10 mouse cellular contexts compared by ENCODE assay signal in genomic region chr5:96999601-97000000, GRCm38 (mm10). TPM values are rescaled to one million over a fixed set of nuclear protein-coding genes. Genes with fewer than 3 reads are reported as not detected.
DNase-seq lines count a peak whose midpoint lies in the region; ATAC-seq and TF ChIP-seq lines count a peak whose summit lies in the region.
"Had no signal": no experiment of that assay in that cellular context is flagged by ENCODE, and none has a peak within 500 bp of the region (broad histone marks: within the 10 kb centered on the region; RNA-seq: fewer than 3 reads in every experiment).

No protein-coding gene starts in this region.

- no peak overlapping the region for H3K9ac ChIP-seq in kidney, postnatal 0 days (ENCODE audit: low read depth, low read length)
- H3K9ac ChIP-seq in hindbrain, embryonic 16.5 days (ENCODE audit: low read depth, low read length), result no peak overlapping the region
- H3K9ac ChIP-seq in midbrain, embryonic 15.5 days, result no peak overlapping the region

- 89% methylated on average over 7 of the region's 7 CpGs for WGBS in kidney, postnatal 0 days
- WGBS in embryonic facial prominence, embryonic 10.5 days, result 86% methylated on average over 7 of the region's 7 CpGs
- WGBS in hindbrain, embryonic 16.5 days, result 91% methylated on average over 7 of the region's 7 CpGs
- WGBS in midbrain, embryonic 15.5 days, result 84% methylated on average over 7 of the region's 7 CpGs

- TF ChIP-seq CTCF in kidney, postnatal 0 days (IDR thresholded peaks at IDR 0.05; ENCODE audit: low read depth), result no peak

- H3K27me3 ChIP-seq in kidney, postnatal 0 days (ENCODE audit: insufficient read depth, low read length), result no peaks in the 10 kb centered on the region
- no peaks in the 10 kb centered on the region for H3K27me3 ChIP-seq in embryonic facial prominence, embryonic 10.5 days (replicated peaks; ENCODE audit: low read depth, poor library complexity, severe bottlenecking)
- no peaks in the 10 kb centered on the region for H3K27me3 ChIP-seq in hindbrain, embryonic 16.5 days (replicated peaks; ENCODE audit: control insufficient read depth, insufficient read depth, low read length)
- H3K27me3 ChIP-seq in midbrain, embryonic 15.5 days (replicated peaks), result no peaks in the 10 kb centered on the region

- peaks cover 12% of the 10 kb centered on the region; the same call in 1 of the 2 replicates for H3K4me1 ChIP-seq in kidney, postnatal 0 days (replicated peaks; ENCODE audit: insufficient read depth, low read length)
- H3K4me1 ChIP-seq in embryonic facial prominence, embryonic 10.5 days, result peaks cover 50% of the 10 kb centered on the region
- peaks cover 19% of the 10 kb centered on the region for H3K4me1 ChIP-seq in hindbrain, embryonic 16.5 days (ENCODE audit: control insufficient read depth, insufficient read depth, low read depth, low read length)
- H3K4me1 ChIP-seq in midbrain, embryonic 15.5 days, result peaks cover 20% of the 10 kb centered on the region

- no peak for DNase-seq in kidney, postnatal 0 days (ENCODE audit: low spot score)
- DNase-seq in kidney, postnatal 10 days, result no peak
- no peak for DNase-seq in embryonic facial prominence, embryonic 10.5 days (ENCODE audit: low spot score)
- DNase-seq in spleen, postnatal 14 days (ENCODE audit: low spot score in 2 of 2), result no peak
- DNase-seq in layer of hippocampus, postnatal 10 days (ENCODE audit: low spot score in 2 of 2), result no peak
- DNase-seq in urinary bladder, adult 2 months (ENCODE audit: low spot score), result no peak
- DNase-seq: kidney, adult 18-20 months; thymus, adult 18-20 months had no signal

- no peak for ATAC-seq in kidney, postnatal 0 days (replicated peaks; ENCODE audit: low FRiP score, low read depth)
- ATAC-seq in hindbrain, embryonic 16.5 days, result no peak
- no peak for ATAC-seq in midbrain, embryonic 15.5 days (replicated peaks)

- no peak overlapping the region for H3K4me3 ChIP-seq in kidney, postnatal 0 days (replicated peaks; ENCODE audit: low read depth, low read length)
- H3K4me3 ChIP-seq in embryonic facial prominence, embryonic 10.5 days, result peak overlapping the region; percentile 92
- no peak overlapping the region for H3K4me3 ChIP-seq in hindbrain, embryonic 16.5 days (ENCODE audit: low read length)
- H3K4me3 ChIP-seq in midbrain, embryonic 15.5 days, result no peak overlapping the region

- peak overlapping the region; percentile 75 for H3K4me2 ChIP-seq in kidney, postnatal 0 days (ENCODE audit: low read length)
- H3K4me2 ChIP-seq in hindbrain, embryonic 16.5 days (ENCODE audit: low read length), result peak overlapping the region; percentile 85
- H3K4me2 ChIP-seq in midbrain, embryonic 15.5 days, result peak overlapping the region; percentile 83; the same call in 1 of the 2 replicates

- H3K27ac ChIP-seq in kidney, postnatal 0 days, result no peak overlapping the region
- no peak overlapping the region for H3K27ac ChIP-seq in embryonic facial prominence, embryonic 10.5 days (replicated peaks)
- no peak overlapping the region for H3K27ac ChIP-seq in hindbrain, embryonic 16.5 days (ENCODE audit: low read depth, low read length)
- no peak overlapping the region for H3K27ac ChIP-seq in midbrain, embryonic 15.5 days

- no peaks in the 10 kb centered on the region for H3K9me3 ChIP-seq in kidney, postnatal 0 days (replicated peaks; ENCODE audit: low read length)
- no peaks in the 10 kb centered on the region for H3K9me3 ChIP-seq in embryonic facial prominence, embryonic 10.5 days
- no peaks in the 10 kb centered on the region for H3K9me3 ChIP-seq in hindbrain, embryonic 16.5 days (ENCODE audit: control insufficient read depth, low read length)
- no peaks in the 10 kb centered on the region for H3K9me3 ChIP-seq in midbrain, embryonic 15.5 days

- H3K36me3 ChIP-seq in kidney, postnatal 0 days (ENCODE audit: insufficient read depth, low read length), result no peaks in the 10 kb centered on the region
- H3K36me3 ChIP-seq in embryonic facial prominence, embryonic 10.5 days (replicated peaks), result no peaks in the 10 kb centered on the region
- no peaks in the 10 kb centered on the region for H3K36me3 ChIP-seq in hindbrain, embryonic 16.5 days (ENCODE audit: control insufficient read depth, insufficient read depth, low read length)
- H3K36me3 ChIP-seq in midbrain, embryonic 15.5 days (replicated peaks), result no peaks in the 10 kb centered on the region

RNA-seq across cellular contexts. Expression of gene Bmp2k, which starts 2.1 kb away (rescaled TPM):
- polyA plus RNA-seq in kidney, postnatal 0 days (2015; fragmentation: Nextera tagmentation; extraction: Ambion mirVana), result 11.3 and 11.9 TPM in 2 replicates
- polyA plus RNA-seq in embryonic facial prominence, embryonic 10.5 days (2016; fragmentation: Nextera tagmentation; extraction: Ambion mirVana), result 8.0 and 8.1 TPM in 2 replicates
- polyA plus RNA-seq in hindbrain, embryonic 16.5 days (2015; fragmentation: Nextera tagmentation; extraction: Ambion mirVana), result 7.8 and 8.9 TPM in 2 replicates
- 9.2 and 9.9 TPM in 2 replicates for polyA plus RNA-seq in midbrain, embryonic 15.5 days (2015; fragmentation: Nextera tagmentation; extraction: Ambion mirVana)
- total RNA-seq in layer of hippocampus, postnatal 10 days (2021), result 10 to 100 TPM; 14.6 to 15.2 TPM
- polyA plus RNA-seq in urinary bladder, adult 2 months (2012; rRNA removed), result 5.6 and 7.2 TPM in 2 replicates
